Mouse (Mus musculus): ENCODE data around the gene Vpreb3.
"Not testable (repeated sequence)": the region's sequence is repeated elsewhere in the genome, so short reads cannot be mapped to it uniquely, and the experiment has no call there.

Gene Vpreb3

DNA sequence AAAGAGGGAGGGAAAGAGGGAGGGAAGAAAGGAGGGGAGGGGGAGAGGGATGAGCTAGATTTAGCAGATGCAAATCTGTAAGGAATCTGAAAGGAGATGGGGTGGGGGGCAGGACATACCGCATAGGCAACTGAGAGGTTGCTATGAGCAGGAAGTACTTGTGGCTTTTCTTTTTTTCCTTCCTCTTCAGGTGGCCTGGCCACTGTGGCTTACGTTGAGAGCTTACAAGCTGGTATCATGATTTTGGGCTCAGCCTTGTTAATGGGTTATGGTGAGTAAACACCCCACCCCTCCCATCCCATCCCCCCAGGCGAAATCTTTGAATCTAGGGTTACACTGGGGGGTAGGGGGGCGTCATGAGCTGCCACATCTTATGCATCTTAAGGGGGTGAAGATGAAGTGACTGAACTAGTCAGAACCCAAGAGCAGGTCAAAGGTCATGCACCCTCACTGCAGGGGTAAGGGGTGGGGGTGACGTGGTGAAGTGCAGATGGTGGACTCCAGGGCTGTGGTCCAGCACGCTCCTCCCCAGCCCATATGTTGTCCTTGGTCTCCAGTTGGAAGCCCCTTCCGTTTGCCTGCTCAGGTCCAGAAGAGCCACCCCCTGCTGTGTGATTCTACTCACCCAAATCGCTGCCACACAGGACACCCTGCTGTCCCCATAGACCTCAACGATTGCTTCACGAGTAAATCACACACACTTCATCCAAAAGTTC lies 35.4 kb downstream of the Vpreb3 start:
- no peak for DNase-seq

DNA sequence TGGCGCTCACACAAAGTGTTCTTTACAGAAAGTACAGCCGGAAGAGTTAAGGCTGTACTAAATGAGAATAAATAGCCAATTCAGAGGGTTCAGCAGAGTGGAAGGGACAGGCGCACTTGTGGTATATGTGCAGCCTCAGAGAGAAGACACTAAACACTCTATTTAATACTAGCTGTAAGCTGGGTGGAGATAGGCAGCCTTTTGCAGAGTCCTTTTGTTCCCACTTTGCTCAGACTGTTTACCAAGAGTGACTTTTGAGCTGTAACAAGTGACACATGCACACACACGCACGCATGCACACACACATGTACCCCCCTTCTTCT lies 35.9 kb downstream of the Vpreb3 start:
- DNase-seq: no peak

DNA sequence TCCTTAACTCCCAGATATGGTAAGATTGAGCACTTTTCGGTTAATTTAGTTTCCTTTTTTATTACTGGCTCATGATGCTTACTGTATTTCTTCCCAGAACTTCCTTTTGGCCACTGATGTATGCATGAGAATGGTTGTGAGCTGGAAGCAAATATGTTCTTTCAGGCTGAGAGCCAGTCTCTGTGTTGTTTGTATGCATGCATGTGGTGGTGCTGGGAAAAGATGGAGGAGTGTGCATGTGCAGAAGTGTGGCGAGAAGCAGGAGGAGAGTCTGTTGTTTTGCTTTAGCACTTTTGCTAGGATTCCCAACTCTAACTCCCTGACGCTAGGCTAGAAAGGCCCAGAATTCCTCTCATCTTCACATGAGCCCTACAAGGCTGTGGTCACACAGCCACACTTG lies 36.6 kb downstream of the Vpreb3 start:
- no peak for DNase-seq

DNA sequence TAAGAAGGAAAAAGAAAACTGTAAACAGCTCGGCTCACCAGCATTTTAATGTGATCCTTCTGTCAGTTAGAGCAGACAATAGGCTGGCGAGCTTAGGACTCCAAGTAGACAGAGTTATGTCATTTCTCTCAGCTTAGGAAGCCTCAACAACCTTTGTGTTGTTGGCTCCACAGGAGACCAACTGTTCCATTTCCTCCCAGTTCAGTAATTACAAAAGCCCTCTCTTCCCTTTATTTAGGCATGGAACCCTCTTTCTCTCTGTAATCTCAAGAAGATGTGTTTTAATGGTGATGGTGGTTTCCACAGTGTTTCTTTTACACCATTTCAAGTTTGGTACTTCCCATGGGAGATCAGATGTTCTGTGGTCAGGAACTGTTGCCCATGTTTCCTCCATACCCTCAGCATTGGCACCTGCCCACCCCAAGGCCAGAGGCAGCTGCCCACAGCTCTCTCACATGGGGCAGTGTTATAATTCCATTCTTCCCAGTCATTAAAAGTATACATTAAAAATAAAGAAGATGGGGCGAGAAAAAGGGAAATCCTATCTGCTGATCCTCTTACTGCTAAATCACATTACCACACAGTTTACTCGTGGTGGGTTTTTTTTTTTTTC lies 47.7 kb downstream of the Vpreb3 start:
- DNase-seq: no peak

DNA sequence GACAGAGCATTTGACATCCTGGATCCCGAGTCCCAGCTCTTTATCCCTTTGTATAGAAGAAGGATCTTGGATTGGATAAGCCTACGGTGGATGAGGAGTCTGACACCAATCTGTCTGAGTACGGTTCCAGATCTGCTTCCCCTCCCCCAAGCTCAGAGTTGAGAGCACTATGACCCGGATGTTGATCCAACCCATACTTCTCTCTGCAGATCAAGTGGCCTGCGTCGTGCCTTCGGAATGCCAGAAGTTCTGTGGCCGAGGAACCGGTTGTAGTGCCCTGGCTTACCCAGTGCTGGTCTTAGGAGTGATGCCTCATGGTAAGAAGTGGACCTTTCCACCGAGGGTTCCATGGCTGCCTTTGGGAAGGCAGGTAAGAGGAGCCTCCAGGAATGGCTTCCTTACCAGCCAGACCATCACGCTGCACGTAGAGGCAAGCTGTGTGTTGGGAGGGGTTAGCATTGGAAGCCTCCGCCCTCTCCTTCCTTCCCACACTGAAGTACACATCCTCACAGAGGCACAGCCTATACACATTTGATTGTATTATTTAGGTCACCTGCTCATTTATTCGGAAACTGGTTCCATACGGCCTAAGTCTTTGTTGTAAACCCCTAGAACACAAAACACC lies 50.9 kb downstream of the Vpreb3 start:
- no peak for DNase-seq

- not testable (repeated sequence) for DNase-seq
These were observed 51.8 kb downstream of the Vpreb3 start for GRCm38 (mm10) chr10:75994531-75995210.

GRCm38 (mm10) chr10:75995463-75995862 lies 52.6 kb downstream of the Vpreb3 start:
- no peak for DNase-seq

DNA sequence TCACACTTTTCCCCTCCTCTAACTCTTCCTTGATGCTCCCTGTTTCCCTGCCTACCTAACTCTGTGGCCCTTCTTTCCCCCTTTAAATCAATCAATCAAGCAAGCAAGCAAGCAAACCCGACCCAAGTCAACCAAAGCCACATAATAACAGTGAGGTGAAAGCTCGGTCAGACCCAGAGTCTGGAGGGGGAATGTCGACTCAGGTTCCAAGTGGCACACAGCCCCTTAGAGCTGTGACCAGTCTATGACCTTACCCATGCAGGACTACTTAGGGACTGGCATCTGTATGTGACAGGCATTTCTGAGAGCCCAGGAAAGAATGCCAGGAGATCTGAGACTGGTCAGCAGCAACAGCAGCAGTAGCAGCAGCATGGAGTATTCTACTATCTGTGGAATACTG lies 53.5 kb downstream of the Vpreb3 start:
- DNase-seq: no peak
